Mouse (Mus musculus): ENCODE results near the gene Relt.

- no peak for TF ChIP-seq POLR2A (IDR thresholded peaks at IDR 0.05; ENCODE audit: control insufficient read depth, extremely low read depth, insufficient read depth, low read length, poor library complexity)
- TF ChIP-seq CTCF (IDR thresholded peaks at IDR 0.05; ENCODE audit: borderline replicate concordance, control insufficient read depth, extremely low read depth, insufficient read depth, low read length, poor library complexity): no peak
Measured at GRCm38 (mm10) chr7:100902451-100903137, 39.3 kb upstream of the Relt start.

Measured in thymus, adult 2 months (tissue).